In the genomic region with DNA sequence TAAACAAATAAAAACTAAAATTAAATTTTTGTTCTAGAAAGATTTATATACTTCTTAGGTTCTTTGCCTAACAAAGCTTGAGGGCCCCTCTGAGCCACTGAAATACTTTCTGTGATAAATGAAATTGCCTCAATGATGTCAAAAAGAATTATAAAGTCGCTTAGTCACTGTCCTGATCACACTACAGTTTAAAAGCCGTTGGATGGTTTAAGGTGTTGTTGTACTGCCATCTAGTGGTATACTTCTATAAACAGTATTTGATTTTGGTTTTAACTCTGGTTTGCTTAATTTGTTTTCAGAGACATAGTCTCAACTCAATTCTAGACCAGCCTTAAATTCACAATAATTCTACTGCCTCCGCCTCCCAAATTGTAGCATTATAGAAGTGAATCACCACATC, we compare ENCODE assay signal across 9 mouse cellular contexts.
A peak's percentile ranks its signal among the peaks of the same experiment; 100 is the strongest.
DNase-seq lines count a peak whose midpoint lies in the region; TF ChIP-seq lines count a peak whose summit lies in the region.
"Had no signal": no experiment of that assay in that cellular context is flagged by ENCODE, and none has a peak within 500 bp of the region (broad histone marks: within the 10 kb centered on the region; RNA-seq: fewer than 3 reads in every experiment).

No protein-coding gene starts in this region.

- in situ Hi-C loops in ES-E14 (cut with MboI; ENCODE audit: low sequenced_read_pairs in 2 of 2, unreplicated experiment in 2 of 2), result no loop called here

- H3K36me3 ChIP-seq in ES-E14 (ENCODE audit: control insufficient read depth, insufficient read depth, low read length, poor library complexity, severe bottlenecking), result no peaks in the 10 kb centered on the region
- H3K36me3 ChIP-seq in heart, embryonic 10.5 days, result no peaks in the 10 kb centered on the region
- H3K36me3 ChIP-seq: embryonic facial prominence, embryonic 13.5 days had no signal

- DNase-seq in layer of hippocampus, adult 9-10 months (ENCODE audit: low spot score), result peak; percentile 0
- no peak for DNase-seq in layer of hippocampus, adult 8-10 months (ENCODE audit: low spot score in 2 of 2)
- peak; percentile 25 for DNase-seq in ES-E14 (ENCODE audit: low read depth, low spot score)
- DNase-seq in c-Kit-positive CD71-positive TER-119-negative erythroid progenitor cells, embryonic 14.5 days (ENCODE audit: low read depth), result peak; percentile 27
- DNase-seq in mesoderm, embryonic 11.5 days (ENCODE audit: low read depth, low spot score), result peak; percentile 61
- DNase-seq in cerebellum, adult 11 months, result no peak
- DNase-seq in heart, embryonic 10.5 days (ENCODE audit: low spot score), result no peak
- no peak for DNase-seq in ovary, postnatal 10 days (ENCODE audit: low spot score)

- no peaks in the 10 kb centered on the region for H3K9me3 ChIP-seq in ES-E14 (ENCODE audit: control insufficient read depth, insufficient read depth, low read depth, low read length)
- H3K9me3 ChIP-seq in heart, embryonic 10.5 days, result no peaks in the 10 kb centered on the region
- H3K9me3 ChIP-seq: embryonic facial prominence, embryonic 13.5 days had no signal

- 21% methylated on average over 3 of the region's 3 CpGs for WGBS in heart, embryonic 10.5 days

- H3K4me1 ChIP-seq in ES-E14 (ENCODE audit: control insufficient read depth in 2 of 2, insufficient read depth in 2 of 2, low read length in 2 of 2, poor library complexity in 1 of 2), result 0 out of 4 replicates have a peak, but pooled peaks cover 0 to 3% of the 10 kb centered on the region in 2 experiments
- H3K4me1 ChIP-seq in heart, embryonic 10.5 days, result no peaks in the 10 kb centered on the region; the same call in 1 of the 2 replicates
- H3K4me1 ChIP-seq: embryonic facial prominence, embryonic 13.5 days had no signal

- no peak overlapping the region for H3K27ac ChIP-seq in ES-E14 (ENCODE audit: insufficient read depth, low read depth, low read length, poor library complexity, severe bottlenecking)
- no peak overlapping the region for H3K27ac ChIP-seq in heart, embryonic 10.5 days
- H3K27ac ChIP-seq: embryonic facial prominence, embryonic 13.5 days had no signal

- no peak overlapping the region for H3K4me3 ChIP-seq in ES-E14 (ENCODE audit: insufficient read depth in 1 of 2, low read depth in 1 of 2, low read length in 2 of 2, poor library complexity in 1 of 2, severe bottlenecking in 1 of 2)
- H3K4me3 ChIP-seq in heart, embryonic 10.5 days, result no peak overlapping the region
- H3K4me3 ChIP-seq: embryonic facial prominence, embryonic 13.5 days had no signal

- no peak overlapping the region for H3K9ac ChIP-seq in ES-E14 (ENCODE audit: insufficient read depth, low read depth, low read length, poor library complexity, severe bottlenecking)
- H3K9ac ChIP-seq: embryonic facial prominence, embryonic 13.5 days had no signal

- no peaks in the 10 kb centered on the region for H3K27me3 ChIP-seq in heart, embryonic 10.5 days (ENCODE audit: insufficient read depth, poor library complexity, severe bottlenecking)
- H3K27me3 ChIP-seq: embryonic facial prominence, embryonic 13.5 days had no signal

TF ChIP-seq in ES-E14, 5 proteins besides CTCF, POLR2A, EP300 and RAD21:
- TF ChIP-seq MAFK (IDR thresholded peaks at IDR 0.05; ENCODE audit: insufficient read depth, low read depth, low read length) (peak; percentile 71; the same call in 1 of the 2 replicates), HCFC1 (IDR thresholded peaks at IDR 0.05; ENCODE audit: borderline replicate concordance, insufficient read depth, low read length) (no peak), ZNF384 (IDR thresholded peaks at IDR 0.05; ENCODE audit: low read depth, low read length) (no peak), ZC3H11A (IDR thresholded peaks at IDR 0.05; ENCODE audit: borderline replicate concordance, low read depth, low read length) (peak; percentile 39; the same call in 1 of the 2 replicates), CHD2 (IDR thresholded peaks at IDR 0.05; ENCODE audit: low read depth, low read length) (no peak)

Comparison
In these comparisons a context has a peak if more than half of its experiments do, and no peak if none do; other contexts are left out.
1. DNase-seq: peak in layer of hippocampus, adult 9-10 months (single experiment), ES-E14 (single experiment), c-Kit-positive CD71-positive TER-119-negative erythroid progenitor cells, embryonic 14.5 days (single experiment) and mesoderm, embryonic 11.5 days (single experiment); none in layer of hippocampus, adult 8-10 months (0 of 2), cerebellum, adult 11 months (single experiment), heart, embryonic 10.5 days (single experiment) and ovary, postnatal 10 days (single experiment).